Mouse (Mus musculus) olfactory bulb, adult 2 months (tissue): ENCODE measurements around the gene Hectd4. TPM values are rescaled to one million over a fixed set of nuclear protein-coding genes. Genes with fewer than 3 reads are reported as not detected.

Experiments used
- H3K27ac ChIP-seq: fragments of 200-500 bp; 2 replicates; pipeline ENCODE4 v1.5.1; 2012; ENCODE audit warnings: low read depth, low read length; ENCODE audit not compliant: insufficient read depth
- H3K4me1 ChIP-seq: fragments of 200-500 bp; 2 replicates; pipeline ENCODE4 v1.6.1; 2012; ENCODE audit warnings: low read length; ENCODE audit not compliant: control insufficient read depth, insufficient read depth
- H3K4me3 ChIP-seq: fragments of 200-500 bp; 2 replicates; pipeline ENCODE4 v1.5.1; 2012; ENCODE audit warnings: mild to moderate bottlenecking, low read depth, low read length, moderate library complexity; ENCODE audit not compliant: insufficient read depth
- CTCF ChIP-seq: fragments of 200-500 bp; IDR thresholded peaks from 2 replicates; pipeline ENCODE4 v1.5.1; 2012; ENCODE audit warnings: low read depth, mild to moderate bottlenecking, low read length, moderate library complexity; ENCODE audit not compliant: insufficient read depth
- POLR2A ChIP-seq: fragments of 200-500 bp; IDR thresholded peaks from 2 replicates; pipeline ENCODE4 v1.6.1; 2012; ENCODE audit warnings: mild to moderate bottlenecking, low read depth, low read length, moderate library complexity; ENCODE audit not compliant: insufficient read depth
- WGBS: fragments of 180-500 bp; shearing (Covaris S2); methylation state at CpG from one replicate; pipeline ENCODE4 v1.1.7; 2018; 5-methylcytosine and 5-hydroxymethylcytosine counted together
- polyA plus RNA-seq: library from polyadenylated mRNA; stranded (reverse); fragments of >200 nt; gene quantifications from 2 replicates; pipeline ENCODE4 v1.2.4, GENCODE M21; 2012; ENCODE audit warnings: low replicate concordance; ENCODE audit not compliant: missing spikeins, insufficient read depth, insufficient read length

Gene Hectd4
- polyA plus RNA-seq, 1 experiment: not detected

GRCm38 (mm10) chr5:121398965-121399462 lies 179.0 kb downstream of the Hectd4 start:
- no peak for TF ChIP-seq CTCF
- no peak for TF ChIP-seq POLR2A
- H3K27ac ChIP-seq: no peak overlapping the region
- peaks cover 14% of the 10 kb centered on the region for H3K4me1 ChIP-seq
- WGBS: 35% methylated on average over 9 of the region's 9 CpGs
- H3K4me3 ChIP-seq: peak overlapping the region; percentile 4; the same call in 1 of the 2 replicates

- H3K27ac ChIP-seq: no peak overlapping the region
- TF ChIP-seq POLR2A (no peak), CTCF (no peak)
- WGBS: 83% methylated on average over 5 of the region's 5 CpGs
- no peak overlapping the region for H3K4me3 ChIP-seq
- peaks cover 14% of the 10 kb centered on the region for H3K4me1 ChIP-seq
These were observed 179.5 kb downstream of the Hectd4 start for GRCm38 (mm10) chr5:121399540-121399939.

- no peak overlapping the region for H3K4me3 ChIP-seq
- H3K27ac ChIP-seq: no peak overlapping the region
- TF ChIP-seq CTCF: no peak
- H3K4me1 ChIP-seq: peaks cover 14% of the 10 kb centered on the region
- WGBS: 62% methylated on average over 5 of the region's 5 CpGs
These were observed 180.0 kb downstream of the Hectd4 start for GRCm38 (mm10) chr5:121400064-121400463.

- Histone ChIP-seq H3K27ac (no peak overlapping the region), H3K4me1 (peaks cover 14% of the 10 kb centered on the region), H3K4me3 (no peak overlapping the region)
- TF ChIP-seq POLR2A (no peak), CTCF (no peak)
- 79% methylated on average over 5 of the region's 5 CpGs for WGBS
These were observed 180.8 kb downstream of the Hectd4 start for GRCm38 (mm10) chr5:121400849-121401248.

- Histone ChIP-seq H3K4me1 (peaks cover 6% of the 10 kb centered on the region), H3K27ac (no peak overlapping the region), H3K4me3 (no peak overlapping the region)
- WGBS: 80% methylated on average over 8 of the region's 8 CpGs
- TF ChIP-seq POLR2A: no peak
These were observed 187.8 kb downstream of the Hectd4 start for GRCm38 (mm10) chr5:121407856-121408255.

GRCm38 (mm10) chr5:121410975-121411374 lies 191.0 kb downstream of the Hectd4 start:
- 0 out of 2 replicates have a peak, but pooled peaks cover 2% of the 10 kb centered on the region for H3K4me1 ChIP-seq
- no peak for TF ChIP-seq POLR2A
- TF ChIP-seq CTCF: no peak
- 88% methylated on average over 4 of the region's 4 CpGs for WGBS

More at GRCm38 (mm10) chr5:121410975-121411374, 191.0 kb downstream of the Hectd4 start:
- no peak overlapping the region for H3K27ac ChIP-seq
- H3K4me3 ChIP-seq: no peak overlapping the region

Other genes with a start within 250 kb of the Hectd4 start
- not detected in 2 replicates for gene Rph3a, start 210.1 kb upstream of the Hectd4 start, polyA plus RNA-seq
- gene Ptpn11, start 28.8 kb upstream of the Hectd4 start, polyA plus RNA-seq: not detected in 2 replicates
- gene Rpl6, start 15.7 kb upstream of the Hectd4 start, polyA plus RNA-seq: not detected in 2 replicates
- gene Trafd1, start 165.4 kb downstream of the Hectd4 start, polyA plus RNA-seq: not detected in 2 replicates
- gene Naa25, start 177.7 kb downstream of the Hectd4 start, polyA plus RNA-seq: not detected in 2 replicates
- not detected in 2 replicates for gene Tmem116, start 231.7 kb downstream of the Hectd4 start, polyA plus RNA-seq
- 277 TPM in 1 of 2 replicates, not detected in the other for gene Erp29, start 232.3 kb downstream of the Hectd4 start, polyA plus RNA-seq